Mouse (Mus musculus) CH12.LX (cell line): ENCODE results near the gene Zdhhc3.
A peak's percentile ranks its signal among the peaks of the same experiment; 100 is the strongest.

Experiments
- CTCF ChIP-seq, 2 experiments: IDR thresholded peaks in 1 of 2; conservative IDR thresholded peaks in 1 of 2; 2 replicates each; pipeline ENCODE4 v1.5.1; 2011 to 2012; ENCODE audit warnings: low read depth in 2 of 2, low read length in 2 of 2, improper control_type of control experiment in 1 of 2, inconsistent platforms in 1 of 2, mild to moderate bottlenecking in 1 of 2, moderate library complexity in 1 of 2
- E2F4 ChIP-seq: IDR thresholded peaks from 2 replicates; pipeline ENCODE4 v1.6.1; 2011; ENCODE audit warnings: low read depth, low read length, improper control_type of control experiment; ENCODE audit not compliant: insufficient replicate concordance
- IRF4 ChIP-seq: IDR thresholded peaks from 2 replicates; pipeline ENCODE4 v1.6.1; 2014; ENCODE audit warnings: low read depth, mild to moderate bottlenecking, inconsistent platforms, low read length, improper control_type of control experiment

DNA sequence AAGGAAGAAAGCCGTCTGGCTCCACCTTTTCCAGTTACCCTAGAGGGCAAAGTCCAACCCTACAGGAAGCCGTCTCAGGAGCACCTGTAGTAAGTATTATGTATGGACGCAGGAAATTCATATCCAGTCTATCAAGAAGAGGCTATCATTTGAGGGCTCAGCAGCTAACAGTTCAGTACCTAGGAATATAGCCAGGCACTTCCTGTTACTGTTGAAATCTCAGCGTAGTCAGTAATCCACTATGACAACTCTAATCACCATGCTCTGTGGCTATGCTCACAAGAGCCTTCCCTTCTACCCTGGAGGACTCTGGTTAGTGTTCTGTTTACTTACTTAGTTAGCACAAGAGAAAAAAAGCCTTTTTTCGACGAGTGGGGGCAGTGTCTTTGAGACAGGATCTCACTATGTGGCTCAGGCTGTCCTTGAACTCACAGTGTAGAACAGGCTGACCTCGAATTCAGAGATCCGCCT lies 1.2 kb downstream of the Zdhhc3 start:
- TF ChIP-seq CTCF (conservative IDR thresholded peaks at IDR 0.05 in 1 of 2, IDR thresholded peaks at IDR 0.05 in 1 of 2; ENCODE audit: low read depth in 2 of 2, low read length in 2 of 2) (peak in 1 of 2 experiments; percentile 16; a peak in 2 of 4 replicates), IRF4 (no peak), E2F4 (no peak)
